Mouse (Mus musculus) lung, adult 2 months (tissue): ENCODE measurements around the gene Oxsr1.

Source experiments
- CTCF ChIP-seq: fragments of 200-500 bp; IDR thresholded peaks from 2 replicates; pipeline ENCODE4 v1.5.1; 2011; ENCODE audit warnings: mild to moderate bottlenecking, low read length, control low read depth; ENCODE audit not compliant: insufficient read depth
- POLR2A ChIP-seq: fragments of 200-500 bp; IDR thresholded peaks from 2 replicates; pipeline ENCODE4 v1.6.1; 2011; ENCODE audit warnings: low read depth, mild to moderate bottlenecking, control low read depth, low read length, borderline replicate concordance; ENCODE audit errors: extremely low read depth

GRCm38 (mm10) chr9:119241169-119241865 lies 80.9 kb downstream of the Oxsr1 start:
- TF ChIP-seq CTCF (no peak), POLR2A (no peak)
